Mouse (Mus musculus): ENCODE data around the gene Gpat3. TPM values are rescaled to one million over a fixed set of nuclear protein-coding genes. Genes with fewer than 3 reads are reported as not detected.

Gpat3 gene
- polyA plus RNA-seq (2011; ENCODE audit: insufficient read length, low read depth, missing spikeins) = 1.7 and 2.0 TPM in 2 replicates

GRCm38 (mm10) chr5:100845485-100845847, at the start of gene Gpat3:
Gene Gpat3, plus strand, starts transcription at chr5:100845713.
- H3K27ac ChIP-seq (ENCODE audit: insufficient read depth, low read length) = peak within 1 kb of the TSS; percentile 7; the same call in 1 of the 2 replicates
- H3K4me3 ChIP-seq (ENCODE audit: insufficient read depth, low read length) = peak within 1 kb of the TSS; percentile 53
- TF ChIP-seq CTCF (IDR thresholded peaks at IDR 0.05; ENCODE audit: borderline replicate concordance, insufficient read depth, low read length) = no peak
- no peak for TF ChIP-seq POLR2A (IDR thresholded peaks at IDR 0.05; ENCODE audit: low read depth, low read length)
- H3K4me1 ChIP-seq (ENCODE audit: control insufficient read depth, insufficient read depth, low read length) = no peaks in the 10 kb centered on the region

- TF ChIP-seq CTCF (IDR thresholded peaks at IDR 0.05; ENCODE audit: borderline replicate concordance, insufficient read depth, low read length) = no peak
- TF ChIP-seq POLR2A (IDR thresholded peaks at IDR 0.05; ENCODE audit: low read depth, low read length) = peak; percentile 76
- no peaks in the 10 kb centered on the region for H3K4me1 ChIP-seq (ENCODE audit: control insufficient read depth, insufficient read depth, low read length)
- H3K4me3 ChIP-seq (ENCODE audit: insufficient read depth, low read length) = peak within 1 kb of the TSS; percentile 86
- H3K27ac ChIP-seq (ENCODE audit: insufficient read depth, low read length) = no peak within 1 kb of the TSS
Observed at GRCm38 (mm10) chr5:100798165-100798860, 47.2 kb upstream of the Gpat3 start, which contains the start of the genes Helq and Mrps18c. Gene Helq, minus strand, starts transcription at chr5:100798598. Gene Mrps18c, plus strand, starts transcription at chr5:100798627.

GRCm38 (mm10) chr5:100818341-100818740, 27.2 kb upstream of the Gpat3 start:
- no peak overlapping the region for H3K4me3 ChIP-seq (ENCODE audit: insufficient read depth, low read length)
- H3K27ac ChIP-seq (ENCODE audit: insufficient read depth, low read length) = no peak overlapping the region
- H3K4me1 ChIP-seq (ENCODE audit: control insufficient read depth, insufficient read depth, low read length) = 0 out of 2 replicates have a peak, but pooled peaks cover 2% of the 10 kb centered on the region
- TF ChIP-seq POLR2A (IDR thresholded peaks at IDR 0.05; ENCODE audit: low read depth, low read length) = no peak
- TF ChIP-seq CTCF (IDR thresholded peaks at IDR 0.05; ENCODE audit: borderline replicate concordance, insufficient read depth, low read length) = no peak

GRCm38 (mm10) chr5:100819568-100820480, 25.7 kb upstream of the Gpat3 start:
- H3K4me1 ChIP-seq (ENCODE audit: control insufficient read depth, insufficient read depth, low read length) = 0 out of 2 replicates have a peak, but pooled peaks cover 2% of the 10 kb centered on the region
- H3K27ac ChIP-seq (ENCODE audit: insufficient read depth, low read length) = no peak overlapping the region
- no peak for TF ChIP-seq CTCF (IDR thresholded peaks at IDR 0.05; ENCODE audit: borderline replicate concordance, insufficient read depth, low read length)
- TF ChIP-seq POLR2A (IDR thresholded peaks at IDR 0.05; ENCODE audit: low read depth, low read length) = no peak; the same call in 1 of the 2 replicates
- H3K4me3 ChIP-seq (ENCODE audit: insufficient read depth, low read length) = peak overlapping the region; percentile 80

- TF ChIP-seq POLR2A (IDR thresholded peaks at IDR 0.05; ENCODE audit: low read depth, low read length) = peak; percentile 98
- no peak for TF ChIP-seq CTCF (IDR thresholded peaks at IDR 0.05; ENCODE audit: borderline replicate concordance, insufficient read depth, low read length)
- H3K4me3 ChIP-seq (ENCODE audit: insufficient read depth, low read length) = peak within 1 kb of the TSS; percentile 80
- no peak within 1 kb of the TSS for H3K27ac ChIP-seq (ENCODE audit: insufficient read depth, low read length)
- H3K4me1 ChIP-seq (ENCODE audit: control insufficient read depth, insufficient read depth, low read length) = 0 out of 2 replicates have a peak, but pooled peaks cover 2% of the 10 kb centered on the region
Observed at GRCm38 (mm10) chr5:100820483-100821184, 24.9 kb upstream of the Gpat3 start, which contains the start of gene Abraxas1. Gene Abraxas1, minus strand, starts transcription at chr5:100820965.

GRCm38 (mm10) chr5:100821375-100821774, 24.1 kb upstream of the Gpat3 start:
- no peak overlapping the region for H3K27ac ChIP-seq (ENCODE audit: insufficient read depth, low read length)
- TF ChIP-seq CTCF (IDR thresholded peaks at IDR 0.05; ENCODE audit: borderline replicate concordance, insufficient read depth, low read length) = no peak
- no peak for TF ChIP-seq POLR2A (IDR thresholded peaks at IDR 0.05; ENCODE audit: low read depth, low read length)
- 0 out of 2 replicates have a peak, but pooled peaks cover 2% of the 10 kb centered on the region for H3K4me1 ChIP-seq (ENCODE audit: control insufficient read depth, insufficient read depth, low read length)
- no peak overlapping the region for H3K4me3 ChIP-seq (ENCODE audit: insufficient read depth, low read length)

GRCm38 (mm10) chr5:100822826-100823225, 22.7 kb upstream of the Gpat3 start:
- Histone ChIP-seq H3K27ac (ENCODE audit: insufficient read depth, low read length) (no peak overlapping the region), H3K4me3 (ENCODE audit: insufficient read depth, low read length) (no peak overlapping the region), H3K4me1 (ENCODE audit: control insufficient read depth, insufficient read depth, low read length) (0 out of 2 replicates have a peak, but pooled peaks cover 2% of the 10 kb centered on the region)
- TF ChIP-seq CTCF (IDR thresholded peaks at IDR 0.05; ENCODE audit: borderline replicate concordance, insufficient read depth, low read length) = no peak
- TF ChIP-seq POLR2A (IDR thresholded peaks at IDR 0.05; ENCODE audit: low read depth, low read length) = no peak

- H3K4me1 ChIP-seq (ENCODE audit: control insufficient read depth, insufficient read depth, low read length) = no peaks in the 10 kb centered on the region
- no peak overlapping the region for H3K4me3 ChIP-seq (ENCODE audit: insufficient read depth, low read length)
- H3K27ac ChIP-seq (ENCODE audit: insufficient read depth, low read length) = no peak overlapping the region
- TF ChIP-seq CTCF (IDR thresholded peaks at IDR 0.05; ENCODE audit: borderline replicate concordance, insufficient read depth, low read length) = no peak
- TF ChIP-seq POLR2A (IDR thresholded peaks at IDR 0.05; ENCODE audit: low read depth, low read length) = no peak
Observed at GRCm38 (mm10) chr5:100825975-100826374, 19.5 kb upstream of the Gpat3 start.

- no peak for TF ChIP-seq CTCF (IDR thresholded peaks at IDR 0.05; ENCODE audit: borderline replicate concordance, insufficient read depth, low read length)
- Histone ChIP-seq H3K4me3 (ENCODE audit: insufficient read depth, low read length) (no peak overlapping the region), H3K27ac (ENCODE audit: insufficient read depth, low read length) (no peak overlapping the region), H3K4me1 (ENCODE audit: control insufficient read depth, insufficient read depth, low read length) (no peaks in the 10 kb centered on the region)
Observed at GRCm38 (mm10) chr5:100826531-100826930, 19.0 kb upstream of the Gpat3 start.

All from embryonic fibroblast, embryonic 13.5 days (primary cell).